Mouse (Mus musculus) neural tube, embryonic 15.5 days (tissue): ENCODE data around the gene Wwox. TPM values are rescaled to one million over a fixed set of nuclear protein-coding genes. Genes with fewer than 3 reads are reported as not detected.

Experiments
- ATAC-seq: fragments of 200-750 bp; cut with Nextera tagmentation; 2 replicates; pipeline ENCODE4 v1.8.0; 2017; ENCODE audit warnings: mild to moderate bottlenecking, moderate TSS enrichment, moderate library complexity; ENCODE audit not compliant: low FRiP score
- H3K27ac ChIP-seq: fragments of 300-500 bp; sonication (generic); replicated peaks from 2 replicates; pipeline ENCODE4 v1.5.1; 2015; ENCODE audit warnings: mild to moderate bottlenecking, inconsistent platforms
- H3K27me3 ChIP-seq: fragments of 300-500 bp; sonication (generic); replicated peaks from 2 replicates; pipeline ENCODE4 v1.6.1; 2015; ENCODE audit warnings: inconsistent platforms
- H3K36me3 ChIP-seq: fragments of 300-500 bp; sonication (generic); 2 replicates; pipeline ENCODE4 v1.6.1; 2015; ENCODE audit warnings: inconsistent platforms
- H3K4me1 ChIP-seq: fragments of 300-500 bp; sonication (generic); 2 replicates; pipeline ENCODE4 v1.6.1; 2015; ENCODE audit warnings: inconsistent platforms
- H3K4me2 ChIP-seq: fragments of 300-500 bp; sonication (generic); 2 replicates; pipeline ENCODE4 v1.6.1; 2015; ENCODE audit warnings: inconsistent platforms, mild to moderate bottlenecking, moderate library complexity
- H3K4me3 ChIP-seq: fragments of 300-500 bp; sonication (generic); replicated peaks from 2 replicates; pipeline ENCODE4 v1.5.1; 2015; ENCODE audit warnings: mild to moderate bottlenecking, inconsistent platforms
- H3K9ac ChIP-seq: fragments of 300-500 bp; sonication (generic); replicated peaks from 2 replicates; pipeline ENCODE4 v1.6.1; 2015; ENCODE audit warnings: mild to moderate bottlenecking, inconsistent platforms
- H3K9me3 ChIP-seq: fragments of 300-500 bp; sonication (generic); replicated peaks from 2 replicates; pipeline ENCODE4 v1.6.1; 2016; ENCODE audit warnings: inconsistent platforms
- WGBS: fragments of 180-500 bp; shearing (Covaris S2); methylation state at CpG from one replicate; pipeline ENCODE4 v1.1.7; 2015; ENCODE audit warnings: mixed read lengths; 5-methylcytosine and 5-hydroxymethylcytosine counted together
- polyA plus RNA-seq: library from polyadenylated mRNA; unstranded; fragments of >200 nt; fragmentation: Nextera tagmentation; extraction: Ambion mirVana; gene quantifications from 2 replicates; pipeline ENCODE4 v1.2.1, GENCODE M21; 2015

Gene Wwox
- polyA plus RNA-seq, 1 experiment from 2014 or later = 12.9 TPM

GRCm38 (mm10) chr8:115307412-115307811, 868.0 kb downstream of the Wwox start:
- H3K9me3 ChIP-seq = no peaks in the 10 kb centered on the region
- H3K27me3 ChIP-seq = no peaks in the 10 kb centered on the region
- ATAC-seq = no peak
- 0 out of 2 replicates have a peak, but pooled peaks cover 1% of the 10 kb centered on the region for H3K4me1 ChIP-seq
- H3K27ac ChIP-seq = no peak overlapping the region
- 64% methylated on average over 4 of the region's 4 CpGs for WGBS
- no peak overlapping the region for H3K4me3 ChIP-seq
- no peak overlapping the region for H3K9ac ChIP-seq
- H3K36me3 ChIP-seq = no peaks in the 10 kb centered on the region
- no peak overlapping the region for H3K4me2 ChIP-seq

GRCm38 (mm10) chr8:115311003-115311402, 871.5 kb downstream of the Wwox start:
- WGBS = 91% methylated on average over 6 of the region's 6 CpGs
- H3K4me2 ChIP-seq = no peak overlapping the region
- H3K27me3 ChIP-seq = no peaks in the 10 kb centered on the region
- H3K4me1 ChIP-seq = no peaks in the 10 kb centered on the region
- ATAC-seq = no peak
- H3K27ac ChIP-seq = no peak overlapping the region
- no peak overlapping the region for H3K9ac ChIP-seq
- no peaks in the 10 kb centered on the region for H3K9me3 ChIP-seq
- H3K4me3 ChIP-seq = no peak overlapping the region
- H3K36me3 ChIP-seq = no peaks in the 10 kb centered on the region

GRCm38 (mm10) chr8:115312371-115312770, 872.9 kb downstream of the Wwox start:
- WGBS = 76% methylated on average over 2 of the region's 2 CpGs
- Histone ChIP-seq H3K4me2 (no peak overlapping the region), H3K4me1 (no peaks in the 10 kb centered on the region), H3K27ac (no peak overlapping the region), H3K27me3 (no peaks in the 10 kb centered on the region), H3K4me3 (no peak overlapping the region), H3K9me3 (no peaks in the 10 kb centered on the region), H3K36me3 (no peaks in the 10 kb centered on the region), H3K9ac (no peak overlapping the region)
- no peak for ATAC-seq

- Histone ChIP-seq H3K36me3 (no peaks in the 10 kb centered on the region), H3K4me1 (no peaks in the 10 kb centered on the region), H3K9me3 (no peaks in the 10 kb centered on the region), H3K27me3 (no peaks in the 10 kb centered on the region), H3K4me2 (no peak overlapping the region), H3K4me3 (no peak overlapping the region), H3K9ac (no peak overlapping the region), H3K27ac (no peak overlapping the region)
- ATAC-seq = no peak
- WGBS = 88% methylated on average over 5 of the region's 5 CpGs
Measured at GRCm38 (mm10) chr8:115322501-115322900, 883.0 kb downstream of the Wwox start.

- Histone ChIP-seq H3K9me3 (no peaks in the 10 kb centered on the region), H3K36me3 (no peaks in the 10 kb centered on the region), H3K27me3 (no peaks in the 10 kb centered on the region), H3K4me1 (no peaks in the 10 kb centered on the region), H3K4me3 (no peak overlapping the region), H3K27ac (no peak overlapping the region), H3K4me2 (no peak overlapping the region), H3K9ac (no peak overlapping the region)
- ATAC-seq = no peak
- WGBS = 71% methylated on average over 11 of the region's 11 CpGs
Measured at GRCm38 (mm10) chr8:115330671-115331070, 891.2 kb downstream of the Wwox start.

- H3K4me2 ChIP-seq = no peak overlapping the region
- H3K9me3 ChIP-seq = no peaks in the 10 kb centered on the region
- no peaks in the 10 kb centered on the region for H3K27me3 ChIP-seq
- H3K9ac ChIP-seq = no peak overlapping the region
- 87% methylated on average over 3 of the region's 3 CpGs for WGBS
- H3K27ac ChIP-seq = no peak overlapping the region
- no peak overlapping the region for H3K4me3 ChIP-seq
- no peaks in the 10 kb centered on the region for H3K36me3 ChIP-seq
- no peaks in the 10 kb centered on the region for H3K4me1 ChIP-seq
- no peak for ATAC-seq
Measured at GRCm38 (mm10) chr8:115333972-115334371, 894.5 kb downstream of the Wwox start.

GRCm38 (mm10) chr8:115336361-115336760, 896.9 kb downstream of the Wwox start:
- no peak for ATAC-seq
- no peaks in the 10 kb centered on the region for H3K9me3 ChIP-seq
- no peak overlapping the region for H3K4me2 ChIP-seq
- H3K27ac ChIP-seq = no peak overlapping the region
- H3K9ac ChIP-seq = no peak overlapping the region
- no peaks in the 10 kb centered on the region for H3K36me3 ChIP-seq
- no peaks in the 10 kb centered on the region for H3K27me3 ChIP-seq
- H3K4me3 ChIP-seq = no peak overlapping the region
- H3K4me1 ChIP-seq = peaks cover 7% of the 10 kb centered on the region
- WGBS = 81% methylated on average over 1 of the region's 1 CpGs

- Histone ChIP-seq H3K27ac (no peak overlapping the region), H3K27me3 (no peaks in the 10 kb centered on the region), H3K36me3 (no peaks in the 10 kb centered on the region), H3K9me3 (no peaks in the 10 kb centered on the region), H3K9ac (no peak overlapping the region), H3K4me3 (no peak overlapping the region), H3K4me2 (no peak overlapping the region), H3K4me1 (no peaks in the 10 kb centered on the region)
- 61% methylated on average over 6 of the region's 6 CpGs for WGBS
- no peak for ATAC-seq
Measured at GRCm38 (mm10) chr8:115348704-115349103, 909.2 kb downstream of the Wwox start.

- no peaks in the 10 kb centered on the region for H3K36me3 ChIP-seq
- 63% methylated on average over 6 of the region's 6 CpGs for WGBS
- no peaks in the 10 kb centered on the region for H3K27me3 ChIP-seq
- no peaks in the 10 kb centered on the region for H3K4me1 ChIP-seq
- H3K9ac ChIP-seq = no peak overlapping the region
- H3K9me3 ChIP-seq = no peaks in the 10 kb centered on the region
- H3K27ac ChIP-seq = no peak overlapping the region
- no peak overlapping the region for H3K4me3 ChIP-seq
- H3K4me2 ChIP-seq = no peak overlapping the region
- ATAC-seq = no peak
Measured at GRCm38 (mm10) chr8:115350707-115351106, 911.3 kb downstream of the Wwox start.

GRCm38 (mm10) chr8:115357663-115358335, 918.3 kb downstream of the Wwox start:
- H3K4me3 ChIP-seq = no peak overlapping the region
- WGBS = 41% methylated on average over 16 of the region's 16 CpGs
- ATAC-seq = no peak
- H3K36me3 ChIP-seq = no peaks in the 10 kb centered on the region
- peaks cover 13% of the 10 kb centered on the region for H3K4me1 ChIP-seq
- H3K27me3 ChIP-seq = no peaks in the 10 kb centered on the region
- no peak overlapping the region for H3K27ac ChIP-seq
- H3K9ac ChIP-seq = no peak overlapping the region
- peak overlapping the region; percentile 27; the same call in 1 of the 2 replicates for H3K4me2 ChIP-seq
- H3K9me3 ChIP-seq = 0 out of 2 replicates have a peak, but pooled peaks cover 3% of the 10 kb centered on the region

- H3K4me3 ChIP-seq = no peak overlapping the region
- ATAC-seq = no peak
- no peak overlapping the region for H3K9ac ChIP-seq
- peaks cover 16% of the 10 kb centered on the region for H3K4me1 ChIP-seq
- WGBS = 87% methylated on average over 11 of the region's 11 CpGs
- no peak overlapping the region for H3K27ac ChIP-seq
- 0 out of 2 replicates have a peak, but pooled peaks cover 3% of the 10 kb centered on the region for H3K9me3 ChIP-seq
- H3K4me2 ChIP-seq = no peak overlapping the region
- no peaks in the 10 kb centered on the region for H3K27me3 ChIP-seq
- no peaks in the 10 kb centered on the region for H3K36me3 ChIP-seq
Measured at GRCm38 (mm10) chr8:115358481-115358880, 919.0 kb downstream of the Wwox start.

GRCm38 (mm10) chr8:115359701-115360100, 920.2 kb downstream of the Wwox start:
- Histone ChIP-seq H3K27me3 (no peaks in the 10 kb centered on the region), H3K36me3 (no peaks in the 10 kb centered on the region), H3K4me1 (peaks cover 16% of the 10 kb centered on the region), H3K9me3 (0 out of 2 replicates have a peak, but pooled peaks cover 3% of the 10 kb centered on the region), H3K4me2 (no peak overlapping the region), H3K4me3 (no peak overlapping the region), H3K27ac (no peak overlapping the region), H3K9ac (no peak overlapping the region)
- WGBS = 52% methylated on average over 12 of the region's 12 CpGs
- ATAC-seq = no peak
